Mouse (Mus musculus) heart, postnatal 14 days (tissue): ENCODE measurements around the gene Mrpl28. TPM values are rescaled to one million over a fixed set of nuclear protein-coding genes. Genes with fewer than 3 reads are reported as not detected.
"Not testable (repeated sequence)": the region's sequence is repeated elsewhere in the genome, so short reads cannot be mapped to it uniquely, and the experiment has no call there.

Source experiments
- DNase-seq, 2 experiments: peaks; one replicate each; pipeline ENCODE4 v3.0.0; 2021 to 2022
- intact Hi-C: fragments of 180-260 bp; cut with DNase I; formaldehyde crosslinking; loops from one replicate; pipeline ENCODE4 v1.15.1; 2025
- total RNA-seq, 2 experiments: library from RNA; stranded (reverse); gene quantifications; 2 replicates each; pipeline ENCODE4 v1.2.3; 2021

The Mrpl28 gene
- total RNA-seq, 2 experiments from 2014 or later: 100 to 115 TPM

DNA sequence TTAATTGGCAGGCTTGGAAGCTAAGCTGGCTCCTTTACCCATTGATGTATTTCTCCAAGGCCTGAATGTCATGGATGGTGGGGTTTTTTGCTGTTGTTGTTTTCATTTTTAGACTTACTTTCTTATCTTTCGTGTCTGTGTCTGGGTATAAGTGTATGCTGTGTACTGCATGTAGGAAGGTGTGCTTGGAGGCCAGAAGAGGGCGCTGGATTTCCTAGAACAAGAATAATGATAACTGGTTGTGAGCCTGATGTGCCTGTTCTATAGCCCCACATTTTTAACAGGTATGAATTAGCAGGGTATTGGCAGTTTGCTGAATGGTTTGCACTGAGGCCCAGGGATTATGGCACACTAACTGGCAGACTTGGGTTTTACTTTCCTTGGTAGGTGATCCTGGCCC, 25.8 kb downstream of the Mrpl28 start:
- no peak for DNase-seq
- intact Hi-C loops: no loop called here

DNA sequence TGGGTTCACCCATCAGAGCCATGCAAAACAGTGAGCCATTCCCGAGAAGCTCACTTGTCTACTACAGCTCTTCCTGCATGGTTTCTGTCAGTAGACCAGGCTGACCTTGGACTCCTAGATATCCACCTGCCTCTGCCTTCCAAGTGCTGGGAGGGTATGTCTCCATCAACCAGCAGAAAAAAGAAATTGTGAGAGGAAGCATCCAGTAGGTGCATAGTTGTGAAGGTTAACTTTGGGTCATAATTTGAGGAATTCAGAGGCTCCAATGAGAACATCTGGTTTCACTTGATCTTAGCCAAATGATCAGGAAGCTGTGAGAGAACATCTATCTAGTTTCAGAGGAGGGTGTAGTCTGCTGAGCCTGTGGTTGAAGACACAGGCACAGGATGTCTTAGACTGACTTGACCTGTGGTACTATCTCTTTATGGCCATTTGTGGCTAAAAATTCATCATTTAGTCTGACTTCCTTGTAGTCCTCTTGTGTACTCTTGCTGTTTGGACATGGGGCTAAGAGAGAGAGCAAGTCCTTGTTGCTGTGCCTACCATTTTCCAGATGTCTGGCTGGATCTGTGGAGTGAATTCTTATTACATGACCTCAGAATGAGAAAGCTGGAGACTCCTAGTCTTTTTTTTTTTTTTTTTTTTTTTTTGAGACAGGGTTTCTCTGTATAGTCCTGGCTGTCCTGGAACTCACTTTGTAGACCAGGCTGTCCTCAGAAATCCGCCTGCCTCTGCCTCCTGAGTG, 28.8 kb downstream of the Mrpl28 start:
- DNase-seq: no peak

DNA sequence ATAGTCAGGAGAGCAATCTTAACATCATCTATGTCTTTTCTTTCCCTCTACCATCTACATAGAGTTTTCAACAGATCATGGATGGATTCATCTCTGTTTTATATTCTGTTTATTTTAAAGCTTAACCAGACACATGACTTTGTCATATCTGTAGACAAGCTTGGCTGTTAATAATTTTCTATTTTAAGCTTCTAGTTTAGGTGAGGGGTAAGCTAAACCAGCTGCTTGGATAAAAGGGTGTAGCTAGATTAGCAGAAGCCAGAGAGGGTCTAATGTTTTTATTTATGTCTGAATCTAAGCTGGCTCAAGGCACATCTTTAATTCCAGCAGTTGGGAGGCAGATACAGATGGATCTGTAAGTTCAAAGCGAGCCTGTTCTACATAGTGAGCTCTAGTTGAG, 39.4 kb downstream of the Mrpl28 start:
- no peak for DNase-seq
- intact Hi-C loops: no loop called here

More for the DNA sequence above, 28.8 kb downstream of the Mrpl28 start:
- intact Hi-C loops: no loop called here

DNA sequence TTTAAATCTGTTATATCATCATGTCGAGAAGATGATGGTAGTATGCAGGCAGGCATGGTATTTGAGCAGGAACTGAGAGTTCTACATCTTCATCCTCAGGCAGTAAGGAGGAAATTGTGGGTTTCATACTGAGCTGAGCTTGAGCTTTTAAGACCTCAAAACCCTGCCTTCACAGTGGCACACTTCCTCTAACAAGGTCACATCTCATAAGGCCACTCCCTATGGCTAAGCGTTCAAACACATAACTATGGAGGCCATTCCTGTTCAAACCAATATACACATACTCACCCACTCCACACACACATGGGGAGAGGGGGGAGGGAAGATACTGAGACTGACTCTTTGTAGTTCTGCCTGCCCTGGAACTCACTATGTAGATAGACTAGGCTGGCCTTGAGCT, 44.7 kb downstream of the Mrpl28 start:
- no peak for DNase-seq
- intact Hi-C loops: no loop called here

DNA sequence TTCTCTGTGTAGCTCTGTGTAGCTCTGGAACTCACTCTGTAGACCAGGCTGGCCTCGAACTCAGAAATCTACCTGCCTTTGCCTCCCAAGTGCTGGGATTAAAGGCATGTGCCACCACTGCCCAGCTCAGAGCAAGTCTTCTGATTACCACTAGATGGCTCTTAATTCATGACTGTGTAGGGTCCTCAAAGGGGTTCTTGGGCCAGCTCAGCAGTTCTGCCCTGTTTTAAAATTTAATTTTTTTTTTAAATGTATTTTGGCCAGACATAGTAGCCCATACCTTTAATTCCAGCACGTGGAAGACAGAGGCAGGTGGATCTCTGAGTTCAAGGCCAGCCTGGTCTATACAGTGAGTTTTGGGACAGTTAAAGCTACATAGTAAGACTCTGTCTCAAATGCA, 51.9 kb downstream of the Mrpl28 start:
- DNase-seq, intact Hi-C loops: not testable (repeated sequence)

Other genes with a start within 250 kb of the Mrpl28 start
- 10 to 100 TPM; 11.3 to 13.2 TPM for gene Mettl26, start 248.4 kb upstream of the Mrpl28 start, total RNA-seq
- gene Wfikkn1, start 242.6 kb upstream of the Mrpl28 start, total RNA-seq: under 1 TPM; 0.91 to 1.00 TPM
- 10 to 100 TPM; 14.4 to 20.0 TPM for gene Rab40c, start 203.8 kb upstream of the Mrpl28 start, total RNA-seq
- 10 to 100 TPM; 60.6 to 62.7 TPM for gene Pigq, start 178.6 kb upstream of the Mrpl28 start, total RNA-seq
- under 1 TPM in 1 of 2 experiments, not detected in 1; 0.17 TPM for gene Nhlrc4, start 178.5 kb upstream of the Mrpl28 start, total RNA-seq
- not detected for gene A930017K11Rik, start 170.9 kb upstream of the Mrpl28 start, total RNA-seq
- 10 to 100 TPM; 11.4 to 13.1 TPM for gene Capn15, start 137.7 kb upstream of the Mrpl28 start, total RNA-seq
- gene Rab11fip3, start 53.9 kb upstream of the Mrpl28 start, total RNA-seq: 10 to 100 TPM; 22.7 to 25.3 TPM
- 10 to 100 TPM; 10.9 to 13.0 TPM for gene Decr2, start 33.2 kb upstream of the Mrpl28 start, total RNA-seq
- 1 to 10 TPM; 3.1 to 3.6 TPM for gene Nme4, start 27.9 kb upstream of the Mrpl28 start, total RNA-seq
- 1 to 10 TPM; 1.2 to 1.9 TPM for gene Tmem8, start 10.2 kb upstream of the Mrpl28 start, total RNA-seq
- 10 to 100 TPM; 16.1 to 16.9 TPM for gene Axin1, start 15.2 kb downstream of the Mrpl28 start, total RNA-seq
- not detected for gene Pdia2, start 75.6 kb downstream of the Mrpl28 start, total RNA-seq
- 1 to 10 TPM in 1 of 2 experiments, under 1 TPM in 1; 0.72 to 1.7 TPM for gene Rgs11, start 79.5 kb downstream of the Mrpl28 start, total RNA-seq
- gene Arhgdig, start 84.3 kb downstream of the Mrpl28 start, total RNA-seq: under 1 TPM; 0.56 to 0.81 TPM
- 10 to 100 TPM; 92.5 to 95.8 TPM for gene Fam234a, start 120.7 kb downstream of the Mrpl28 start, total RNA-seq
- 10 to 100 TPM; 24.9 to 26.3 TPM for gene Luc7l, start 129.4 kb downstream of the Mrpl28 start, total RNA-seq